Mouse (Mus musculus) adrenal gland, postnatal 10 days (tissue): ENCODE measurements around the gene Gm18596. TPM values are rescaled to one million over a fixed set of nuclear protein-coding genes. Genes with fewer than 3 reads are reported as not detected.
A peak's percentile ranks its signal among the peaks of the same experiment; 100 is the strongest.
"Not testable (repeated sequence)": the region's sequence is repeated elsewhere in the genome, so short reads cannot be mapped to it uniquely, and the experiment has no call there.

Source experiments
- DNase-seq: peaks from one replicate; pipeline ENCODE4 v3.0.0; 2021; ENCODE audit warnings: mixed read lengths
- long read RNA-seq, 2 experiments: library from polyadenylated mRNA; stranded (forward); transcript quantifications; one replicate each; pipeline ENCODE4 v2.0.0; 2021
- total RNA-seq, 2 experiments: library from RNA; stranded (reverse); gene quantifications; 2 replicates each; pipeline ENCODE4 v1.2.3; 2021

Gene Gm18596
- total RNA-seq: not detected
- long read RNA-seq, experiment 1: 0 reads
- long read RNA-seq, experiment 2: 0 reads

DNA sequence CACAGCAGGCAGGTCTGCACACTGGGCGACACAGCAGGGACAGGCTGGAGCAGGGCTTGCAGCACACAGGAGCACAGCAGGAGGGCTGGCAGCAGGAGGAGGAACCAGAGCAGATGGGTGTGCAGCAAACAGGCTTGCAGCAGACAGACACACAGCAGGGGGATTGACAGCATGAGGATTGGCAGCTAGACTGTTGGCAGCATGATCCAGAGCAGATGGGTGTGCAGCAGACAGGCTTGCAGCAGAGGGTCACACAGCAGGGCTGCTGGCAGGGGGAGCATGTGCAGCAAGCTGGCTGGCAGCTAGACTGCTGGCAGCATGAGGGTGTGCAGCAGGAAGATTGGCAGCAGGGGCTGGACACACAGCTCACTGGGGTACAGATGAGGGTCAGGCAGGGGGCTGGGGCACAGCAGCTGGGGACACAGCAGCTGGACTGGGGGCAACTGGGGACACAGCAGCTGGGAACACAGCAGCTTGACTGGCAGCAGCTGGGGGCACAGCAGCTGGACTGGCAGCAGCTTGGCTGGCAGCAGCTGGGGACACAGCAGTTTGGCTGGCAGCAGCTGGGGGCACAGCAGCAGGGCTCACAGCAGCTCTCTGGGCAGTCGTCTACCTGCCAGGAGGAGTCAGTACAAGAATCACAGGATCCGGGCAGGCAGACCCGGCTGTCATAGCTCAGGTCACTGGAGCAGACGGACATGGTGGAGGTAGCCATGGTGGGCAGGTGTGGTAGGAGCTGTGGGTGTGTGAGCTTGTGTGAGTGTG lies at the start of gene Gm18596:
Gene Gm18596, minus strand, starts transcription at position 715 of the 765 bp plus-strand sequence.
- DNase-seq: not testable (repeated sequence)

DNA sequence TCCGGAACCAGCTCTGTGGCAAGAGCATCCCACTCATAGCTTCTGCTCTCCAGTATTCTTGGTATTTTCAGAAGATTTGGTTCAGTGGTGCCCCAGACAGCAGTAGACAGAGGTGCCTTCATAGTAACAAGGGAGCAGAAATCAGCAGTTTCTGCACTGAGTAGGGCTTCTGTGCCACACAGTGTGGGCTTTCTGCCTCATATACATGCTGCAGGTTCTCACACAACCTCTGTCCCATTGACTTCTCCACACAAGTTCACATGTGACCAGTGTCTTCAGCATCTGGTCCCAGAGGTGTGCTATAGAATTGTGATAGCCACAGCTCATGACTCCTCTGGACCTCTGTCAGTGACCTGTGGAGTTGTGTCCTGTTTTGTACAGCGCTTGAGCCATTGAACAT lies 46.2 kb upstream of the Gm18596 start:
- DNase-seq: no peak

DNA sequence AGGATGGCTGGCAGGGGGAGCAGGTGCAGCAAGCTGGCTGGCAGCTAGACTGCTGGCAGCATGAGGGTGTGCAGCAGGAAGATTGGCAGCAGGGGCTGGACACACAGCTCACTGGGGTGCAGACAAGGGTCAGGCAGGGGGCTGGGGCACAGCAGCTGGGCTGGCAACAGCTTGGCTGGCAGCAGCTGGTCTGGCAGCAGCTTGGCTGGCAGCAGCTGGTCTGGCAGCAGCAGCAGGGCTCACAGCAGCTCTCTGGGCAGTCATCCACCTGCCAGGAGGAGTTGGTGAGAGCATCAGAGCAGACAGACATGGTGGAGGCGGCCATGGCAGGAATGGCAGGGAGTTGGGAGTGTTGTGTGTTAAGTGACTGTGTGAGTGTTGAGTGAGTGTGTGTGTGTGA lies 45.4 kb upstream of the Gm18596 start, which contains the start of gene Gm7137:
Gene Gm7137, minus strand, starts transcription at position 325 of the 400 bp plus-strand sequence.
- DNase-seq: not testable (repeated sequence)

DNA sequence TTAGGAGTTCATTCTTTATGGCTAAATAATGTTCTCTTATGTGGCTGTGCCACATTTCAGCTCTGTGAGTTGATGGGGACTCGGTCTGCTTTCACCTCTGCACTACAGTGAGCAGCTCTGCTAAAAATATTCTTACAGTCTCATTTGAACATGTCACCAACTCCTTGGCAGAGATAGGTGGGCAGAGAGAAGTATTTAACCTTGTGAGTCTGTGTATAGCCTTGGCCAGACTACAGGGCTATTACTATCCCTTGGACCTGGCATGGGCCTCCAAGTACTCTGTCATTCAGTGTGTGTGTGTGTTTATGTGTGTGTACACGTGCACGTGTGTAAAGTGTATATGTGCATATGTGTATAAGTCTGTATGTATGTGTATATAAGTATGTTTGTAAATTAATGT lies 41.0 kb upstream of the Gm18596 start:
- not testable (repeated sequence) for DNase-seq

DNA sequence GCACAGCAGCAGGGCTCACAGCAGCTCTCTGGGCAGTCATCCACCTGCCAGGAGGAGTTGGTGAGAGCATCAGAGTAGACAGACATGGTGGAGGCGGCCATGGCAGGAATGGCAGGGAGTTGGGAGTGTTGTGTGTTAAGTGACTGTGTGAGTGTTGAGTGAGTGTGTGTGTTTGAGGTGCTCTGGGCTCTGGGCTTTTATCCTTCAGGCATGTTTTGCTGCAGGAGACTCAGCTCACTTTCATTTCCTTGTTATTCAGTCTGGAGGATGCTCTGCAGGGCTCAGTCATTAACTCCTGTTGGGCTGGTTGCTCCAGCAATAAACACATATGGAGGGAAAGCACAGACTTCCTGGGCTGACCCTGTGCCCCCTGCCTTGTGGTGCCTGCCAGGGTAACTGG lies 40.0 kb upstream of the Gm18596 start, which contains the start of gene Gm3250:
Gene Gm3250, minus strand, starts transcription at position 101 of the 400 bp plus-strand sequence.
- not testable (repeated sequence) for DNase-seq

DNA sequence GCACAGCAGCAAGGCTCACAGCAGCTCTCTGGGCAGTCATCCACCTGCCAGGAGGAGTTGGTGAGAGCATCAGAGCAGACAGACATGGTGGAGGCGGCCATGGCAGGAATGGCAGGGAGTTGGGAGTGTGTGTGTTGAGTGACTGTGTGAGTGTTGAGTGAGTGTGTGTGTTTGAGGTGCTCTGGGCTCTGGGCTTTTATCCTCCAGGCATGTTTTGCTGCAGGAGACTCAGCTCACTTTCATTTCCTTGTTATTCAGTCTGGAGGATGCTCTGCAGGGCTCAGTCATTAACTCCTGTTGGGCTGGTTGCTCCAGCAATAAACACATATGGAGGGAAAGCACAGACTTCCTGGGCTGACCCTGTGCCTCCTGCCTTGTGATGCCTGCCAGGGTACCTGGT lies 34.4 kb upstream of the Gm18596 start, which contains the start of gene Gm7138:
Gene Gm7138, minus strand, starts transcription at position 101 of the 400 bp plus-strand sequence.
- DNase-seq: not testable (repeated sequence)

DNA sequence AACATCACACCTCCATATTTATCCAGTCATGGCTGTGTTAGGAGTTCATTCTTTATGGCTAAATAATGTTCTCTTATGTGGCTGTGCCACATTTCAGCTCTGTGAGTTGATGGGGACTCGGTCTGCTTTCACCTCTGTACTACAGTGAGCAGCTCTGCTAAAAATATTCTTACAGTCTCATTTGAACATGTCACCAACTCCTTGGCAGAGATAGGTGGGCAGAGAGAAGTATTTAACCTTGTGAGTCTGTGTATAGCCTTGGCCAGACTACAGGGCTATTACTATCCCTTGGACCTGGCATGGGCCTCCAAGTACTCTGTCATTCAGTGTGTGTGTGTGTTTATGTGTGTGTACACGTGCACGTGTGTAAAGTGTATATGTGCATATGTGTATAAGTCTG lies 29.7 kb upstream of the Gm18596 start:
- not testable (repeated sequence) for DNase-seq

DNA sequence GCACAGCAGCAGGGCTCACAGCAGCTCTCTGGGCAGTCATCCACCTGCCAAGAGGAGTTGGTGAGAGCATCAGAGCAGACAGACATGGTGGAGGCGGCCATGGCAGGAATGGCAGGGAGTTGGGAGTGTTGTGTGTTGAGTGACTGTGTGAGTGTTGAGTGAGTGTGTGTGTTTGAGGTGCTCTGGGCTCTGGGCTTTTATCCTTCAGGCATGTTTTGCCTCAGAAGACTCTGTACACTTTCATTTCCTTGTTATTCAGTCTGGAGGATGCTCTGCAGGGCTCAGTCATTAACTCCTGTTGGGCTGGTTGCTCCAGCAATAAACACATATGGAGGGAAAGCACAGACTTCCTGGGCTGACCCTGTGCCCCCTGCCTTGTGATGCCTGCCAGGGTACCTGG lies 28.8 kb upstream of the Gm18596 start, which contains the start of gene Gm3238:
Gene Gm3238, minus strand, starts transcription at position 101 of the 400 bp plus-strand sequence.
- not testable (repeated sequence) for DNase-seq

DNA sequence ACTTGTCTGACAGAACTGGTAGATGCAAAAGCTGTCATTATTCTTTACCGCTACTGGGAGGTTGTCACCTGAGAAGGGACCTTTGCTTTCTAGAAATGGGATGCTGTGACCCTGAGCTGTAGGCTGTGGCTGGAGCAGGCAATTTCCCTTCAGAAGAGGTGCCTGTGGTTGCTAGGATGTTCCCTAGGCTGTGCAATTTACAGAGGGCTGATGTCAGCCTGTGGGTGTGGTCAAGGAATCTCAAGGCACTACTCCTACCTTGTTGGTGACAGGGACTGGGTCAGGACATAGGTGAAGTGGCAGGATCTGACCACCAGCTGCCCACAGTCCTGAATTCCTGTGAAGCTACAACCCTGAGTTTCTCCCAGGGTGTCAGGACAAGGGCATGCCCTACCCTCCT lies 27.3 kb upstream of the Gm18596 start:
- no peak for DNase-seq

DNA sequence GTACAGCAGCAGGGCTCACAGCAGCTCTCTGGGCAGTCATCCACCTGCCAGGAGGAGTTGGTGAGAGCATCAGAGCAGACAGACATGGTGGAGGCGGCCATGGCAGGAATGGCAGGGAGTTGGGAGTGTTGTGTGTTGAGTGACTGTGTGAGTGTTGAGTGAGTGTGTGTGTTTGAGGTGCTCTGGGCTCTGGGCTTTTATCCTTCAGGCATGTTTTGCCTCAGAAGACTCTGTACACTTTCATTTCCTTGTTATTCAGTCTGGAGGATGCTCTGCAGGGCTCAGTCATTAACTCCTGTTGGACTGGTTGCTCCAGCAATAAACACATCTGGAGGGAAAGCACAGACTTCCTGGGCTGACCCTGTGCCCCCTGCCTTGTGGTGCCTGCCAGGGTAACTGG lies 17.1 kb upstream of the Gm18596 start, which contains the start of gene Gm3233:
Gene Gm3233, minus strand, starts transcription at position 101 of the 400 bp plus-strand sequence.
- DNase-seq: not testable (repeated sequence)

DNA sequence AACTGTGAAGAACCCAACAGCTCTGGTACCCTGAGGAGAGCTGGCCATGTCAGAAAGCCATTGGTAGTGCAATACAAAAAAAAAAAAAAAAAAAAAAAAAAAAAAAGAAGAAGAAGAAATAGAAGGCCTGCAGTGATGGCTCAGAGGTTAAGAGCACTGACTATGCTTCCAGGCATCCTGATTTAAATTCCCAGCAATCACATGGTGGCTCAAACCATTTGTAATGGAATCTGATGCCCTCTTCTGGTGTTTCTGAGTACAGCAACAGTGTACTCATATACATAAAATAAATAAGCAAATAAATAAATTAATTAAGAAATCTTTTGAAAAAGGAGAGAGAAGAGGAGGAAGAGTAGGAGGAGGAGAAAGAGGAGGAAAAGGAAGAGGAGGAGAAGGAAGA lies 11.0 kb upstream of the Gm18596 start:
- no peak for DNase-seq

DNA sequence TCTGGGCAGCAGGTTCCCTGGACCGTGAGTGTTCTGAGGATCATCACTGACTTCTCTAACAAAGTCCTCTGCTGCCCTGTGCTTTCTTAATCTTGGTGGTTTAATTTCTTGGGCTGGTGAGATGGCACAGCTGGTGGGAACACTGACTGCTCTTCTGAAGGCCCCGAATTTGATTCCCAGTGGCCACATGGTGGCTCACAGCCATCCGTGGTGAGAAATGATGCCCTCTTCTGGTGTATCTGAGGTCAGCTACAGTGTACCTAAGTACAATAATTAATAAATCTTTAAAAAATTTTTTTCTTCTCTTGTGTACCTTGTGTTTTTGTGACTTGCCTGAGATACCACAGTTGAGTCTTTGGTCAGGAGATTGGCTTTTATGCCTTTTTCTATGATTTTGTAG lies 9.9 kb upstream of the Gm18596 start:
- DNase-seq: not testable (repeated sequence)

DNA sequence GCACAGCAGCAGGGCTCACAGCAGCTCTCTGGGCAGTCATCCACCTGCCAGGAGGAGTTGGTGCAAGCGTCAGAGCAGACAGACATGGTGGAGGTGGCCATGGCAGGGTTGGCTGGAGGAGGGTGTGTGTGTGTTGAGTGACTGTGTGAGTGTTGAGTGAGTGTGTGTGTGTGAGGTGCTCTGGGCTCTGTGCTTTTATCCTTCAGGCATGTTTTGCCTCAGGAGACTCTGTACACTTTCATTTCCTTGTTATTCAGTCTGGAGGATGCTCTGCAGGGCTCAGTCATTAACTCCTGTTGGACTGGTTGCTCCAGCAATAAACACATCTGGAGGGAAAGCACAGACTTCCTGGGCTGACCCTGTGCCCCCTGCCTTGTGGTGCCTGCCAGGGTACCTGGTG lies 8.8 kb upstream of the Gm18596 start, which contains the start of gene Gm9736:
Gene Gm9736, minus strand, starts transcription at position 101 of the 400 bp plus-strand sequence.
- DNase-seq: not testable (repeated sequence)

DNA sequence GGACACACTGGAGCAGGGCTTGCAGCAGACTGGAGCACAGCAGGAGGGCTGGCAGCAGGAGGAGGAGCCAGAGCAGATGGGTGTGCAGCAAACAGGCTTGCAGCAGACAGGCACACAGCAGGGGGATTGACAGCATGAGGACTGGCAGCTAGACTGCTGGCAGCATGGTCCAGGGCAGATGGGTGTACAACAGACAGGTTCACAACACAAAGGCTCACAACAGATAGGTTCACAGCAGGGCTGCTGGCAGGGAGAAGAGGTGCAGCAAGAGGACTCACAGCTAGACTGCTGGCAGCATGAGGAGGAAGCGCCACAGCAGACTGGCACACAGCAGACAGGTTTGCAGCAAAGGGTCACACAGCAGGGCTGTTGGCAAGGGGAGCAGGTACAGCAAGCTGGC lies 8.2 kb upstream of the Gm18596 start:
- not testable (repeated sequence) for DNase-seq

DNA sequence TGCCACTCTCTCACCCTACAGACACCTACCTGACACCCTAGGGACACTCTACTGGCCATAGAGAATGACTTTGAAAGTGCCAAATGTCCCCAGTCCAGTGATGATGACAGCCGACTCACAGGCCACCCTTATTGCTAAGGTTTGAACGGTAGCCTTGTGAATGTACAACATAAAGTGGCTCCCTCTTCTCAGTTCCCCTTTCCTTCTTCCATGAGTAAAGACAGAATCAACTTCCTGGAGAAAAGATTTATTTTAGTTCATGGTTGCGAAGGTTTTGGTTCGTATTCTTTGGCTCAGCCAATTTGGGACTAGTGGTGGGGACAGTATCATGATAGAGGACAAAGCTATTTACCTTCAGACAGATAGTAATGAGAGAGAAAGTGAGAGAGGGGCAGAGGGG lies 3.5 kb downstream of the Gm18596 start:
- no peak for DNase-seq

DNA sequence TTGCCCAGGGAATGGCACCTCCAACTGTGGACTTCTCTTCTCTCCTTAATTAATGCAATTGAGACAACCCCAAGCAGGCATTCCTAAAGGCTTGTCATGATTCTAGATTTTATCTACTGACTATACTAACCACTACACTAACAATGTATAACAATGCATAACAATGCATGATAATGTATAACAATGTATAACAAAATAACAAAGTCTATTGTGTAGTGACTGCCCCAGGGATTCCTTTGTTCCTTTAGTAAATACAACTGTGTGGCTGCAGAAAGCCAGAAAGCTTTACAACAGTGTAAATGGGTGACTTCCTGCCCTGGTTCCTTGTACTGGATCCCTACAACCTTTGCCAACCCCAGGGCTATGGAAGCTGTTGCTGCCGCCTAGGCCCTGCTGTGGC lies 6.5 kb downstream of the Gm18596 start:
- no peak for DNase-seq

DNA sequence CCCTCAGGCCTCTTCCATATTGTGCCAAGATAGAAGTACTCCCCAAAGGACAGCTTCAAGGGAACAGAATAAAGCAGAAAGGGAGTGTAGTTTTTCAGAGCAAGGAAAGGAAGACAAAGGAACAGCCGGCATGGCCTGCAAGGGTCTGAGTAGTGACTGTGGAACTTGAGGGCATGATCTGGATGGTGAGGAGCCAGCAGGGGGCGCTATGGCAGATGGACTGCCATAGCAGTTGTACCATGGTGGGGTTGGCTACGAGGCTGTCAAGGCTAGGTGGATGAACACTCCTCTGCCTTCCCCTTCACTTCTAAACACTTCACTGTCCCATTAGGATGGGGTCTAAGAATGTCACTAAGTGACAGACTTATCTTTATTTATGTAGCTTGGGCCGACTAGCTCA lies 13.2 kb downstream of the Gm18596 start:
- DNase-seq: peak; percentile 34

DNA sequence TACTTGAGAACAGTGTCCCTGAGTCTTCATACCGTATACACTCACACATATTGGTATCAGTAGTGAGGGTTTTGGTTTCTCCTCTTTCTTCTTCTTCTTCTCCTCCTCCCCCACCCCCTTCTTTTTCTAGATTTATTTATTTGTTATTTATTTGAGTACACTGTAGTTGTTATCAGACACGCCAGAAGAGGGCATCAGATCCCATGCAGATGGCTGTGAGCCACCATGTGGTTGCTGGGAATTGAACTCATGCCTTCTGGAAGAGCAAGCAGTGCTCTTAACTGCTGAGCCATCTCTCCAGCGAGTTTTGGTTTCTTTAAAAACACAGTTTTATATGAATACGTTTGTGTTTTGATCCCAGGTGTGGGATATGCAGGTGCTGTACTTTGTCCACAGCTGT lies 14.2 kb downstream of the Gm18596 start:
- DNase-seq: no peak

DNA sequence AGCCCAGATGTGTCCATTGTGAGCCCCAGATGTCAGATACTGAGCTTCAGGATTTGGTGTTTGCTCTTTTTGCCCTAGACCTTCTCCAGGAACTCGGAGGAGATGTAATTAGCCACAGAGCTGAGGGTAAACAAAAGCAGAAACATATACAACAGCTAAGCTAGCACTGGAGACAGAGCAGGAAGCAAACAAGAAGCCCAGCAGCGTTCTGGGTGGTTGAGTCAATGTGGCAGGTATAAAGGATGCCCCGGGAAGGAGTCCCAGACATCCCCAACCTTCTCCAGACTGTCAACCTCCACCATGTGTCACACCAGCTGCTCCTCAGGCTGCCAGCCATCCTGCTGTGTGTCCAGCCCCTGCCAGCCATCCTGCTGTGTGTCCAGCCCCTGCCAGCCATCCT lies 16.3 kb downstream of the Gm18596 start, which contains the start of gene Gm10100:
Gene Gm10100, plus strand, starts transcription at position 301 of the 400 bp plus-strand sequence.
- DNase-seq: no peak

DNA sequence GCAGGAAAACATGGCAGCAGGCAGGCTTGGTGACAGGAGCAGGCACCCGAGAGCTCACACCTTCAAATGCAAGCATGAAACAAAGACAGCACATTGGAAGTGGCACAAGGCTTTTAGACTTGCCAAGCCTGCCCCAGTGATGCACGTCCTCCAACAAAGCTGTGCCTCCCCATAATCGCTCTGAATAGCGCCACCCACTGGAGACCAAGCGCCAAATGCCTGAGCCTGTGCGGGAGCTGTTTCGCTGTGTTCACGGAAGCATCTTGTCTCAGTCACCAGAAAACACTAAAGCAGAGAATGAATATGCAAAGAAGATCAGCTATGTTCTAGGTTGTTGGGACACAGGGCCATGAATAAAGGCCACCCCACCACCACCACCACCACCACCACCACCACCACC lies 17.6 kb downstream of the Gm18596 start:
- no peak for DNase-seq

DNA sequence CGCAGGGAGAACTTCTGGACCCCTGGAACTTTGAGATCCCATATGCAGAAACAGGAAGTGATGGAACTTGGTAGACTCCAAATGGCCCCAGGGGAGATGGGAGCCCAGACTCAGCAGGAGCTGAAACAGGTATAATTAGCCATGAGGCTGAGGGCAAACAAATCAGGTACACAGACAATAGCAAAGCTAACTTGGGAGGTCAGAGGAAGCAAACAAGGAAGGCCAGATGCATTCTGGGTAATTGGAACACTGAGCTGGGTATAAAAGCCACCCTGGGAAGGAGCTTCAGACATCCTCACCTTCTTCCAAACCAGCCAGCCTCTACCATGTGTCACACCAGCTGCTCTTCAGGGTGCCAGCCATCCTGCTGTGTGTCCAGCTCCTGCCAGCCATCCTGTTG lies 22.1 kb downstream of the Gm18596 start, which contains the start of gene Krtap12-1:
Gene Krtap12-1, plus strand, starts transcription at position 301 of the 400 bp plus-strand sequence.
- DNase-seq: not testable (repeated sequence)

DNA sequence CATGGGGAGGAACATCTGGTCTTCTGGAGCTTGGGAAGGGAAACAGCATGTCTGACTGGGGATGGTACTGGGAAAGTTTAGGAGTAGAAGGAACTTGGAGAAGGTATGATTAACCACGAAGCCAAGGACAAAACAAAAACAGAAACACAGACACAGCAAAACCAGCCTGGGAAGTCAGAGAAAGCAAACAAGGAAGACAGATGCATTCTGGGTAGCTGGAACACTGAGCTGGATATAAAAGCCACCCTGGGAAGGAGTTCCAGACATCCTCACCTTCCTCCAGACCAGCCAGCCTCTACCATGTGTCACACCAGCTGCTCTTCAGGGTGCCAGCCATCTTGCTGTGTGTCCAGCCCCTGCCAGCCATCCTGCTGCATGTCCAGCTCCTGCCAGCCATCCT lies 26.9 kb downstream of the Gm18596 start, which contains the start of gene Gm10142:
Gene Gm10142, plus strand, starts transcription at position 301 of the 400 bp plus-strand sequence.
- no peak for DNase-seq

DNA sequence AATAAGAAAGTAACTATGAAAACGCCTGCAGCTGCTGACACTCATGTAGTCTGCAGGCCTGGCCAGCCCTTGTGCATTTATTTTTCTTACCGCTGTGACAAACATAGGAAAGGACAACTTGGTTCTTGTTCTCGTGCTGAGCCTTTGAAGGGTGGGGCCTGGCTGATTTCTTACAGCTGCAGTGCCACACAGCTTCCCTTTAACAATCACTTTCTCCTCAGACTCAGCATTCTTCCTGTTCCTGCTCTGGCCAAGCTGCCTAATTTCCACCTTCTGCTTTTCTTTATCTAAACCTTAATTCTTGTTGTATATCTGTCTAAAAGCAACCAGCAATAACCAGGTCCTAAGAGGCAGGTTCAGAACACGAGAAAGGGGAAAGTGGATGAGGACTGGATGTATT lies 28.7 kb downstream of the Gm18596 start:
- no peak for DNase-seq
